Mouse (Mus musculus) WW6 (cell line): Measurements from ENCODE around the gene Rfk.

Experiments used
- DNase-seq: peaks from one replicate; pipeline ENCODE4 v3.0.0-alpha.2; 2013; ENCODE audit warnings: low read depth, low spot score

The Rfk gene

DNA sequence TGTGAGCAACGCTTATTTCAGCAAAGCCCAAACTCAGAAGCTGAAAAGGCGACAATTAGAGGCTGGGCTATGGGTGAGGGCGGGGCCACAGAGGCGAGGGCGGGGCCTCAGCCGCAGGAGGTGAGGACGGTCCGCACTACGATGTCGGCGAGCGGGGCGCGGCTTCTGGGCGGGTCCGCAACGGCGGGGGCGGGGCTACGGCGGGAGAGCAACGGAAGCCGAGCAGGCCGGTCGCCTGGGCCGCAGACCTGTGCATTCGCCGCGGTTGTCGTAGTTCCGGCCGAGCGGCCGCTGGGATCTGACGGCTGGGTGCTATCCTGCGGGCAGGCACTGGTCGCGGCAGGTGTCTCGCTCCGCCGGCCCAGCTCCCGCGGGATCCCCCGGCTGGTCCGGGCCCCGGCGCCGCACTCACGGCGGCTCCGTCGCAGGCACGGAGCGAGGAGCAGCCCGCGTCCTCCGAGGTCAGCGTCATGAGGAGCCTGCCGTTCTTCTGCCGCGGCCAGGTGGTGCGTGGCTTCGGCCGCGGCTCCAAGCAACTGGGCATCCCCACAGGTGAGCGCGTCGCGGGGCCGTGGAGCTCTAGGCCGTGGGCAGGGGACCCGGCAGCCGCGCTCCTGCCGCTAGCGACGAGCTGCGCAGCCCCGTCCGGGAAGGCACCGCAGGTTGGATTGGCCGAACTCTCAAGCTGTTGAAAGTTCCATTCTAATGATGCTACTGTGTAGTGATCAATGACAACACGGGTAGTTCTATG is at the start of gene Rfk:
Gene Rfk (plus strand): TSS at position 203 of the 751 bp plus-strand sequence.
- peak; percentile 71 for DNase-seq

DNA sequence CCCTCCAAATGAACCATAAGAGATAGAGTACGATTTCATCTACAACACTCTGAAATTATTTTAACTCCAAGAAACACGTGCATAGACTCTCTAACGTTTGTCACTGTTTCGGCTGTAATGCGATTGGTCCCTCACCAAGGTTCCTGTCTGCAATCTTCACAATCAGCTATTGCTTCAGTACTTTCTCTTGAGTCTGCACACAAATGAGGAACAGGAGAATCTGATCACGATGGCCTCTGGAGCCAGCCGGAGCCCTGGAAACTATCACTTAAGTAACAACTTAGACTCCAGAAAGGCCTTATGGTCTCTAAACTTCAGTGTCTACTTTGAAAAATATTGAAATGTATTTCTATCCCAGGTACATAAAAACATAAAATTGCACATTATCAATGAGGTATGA is 49.0 kb upstream of the Rfk start:
- no peak for DNase-seq

DNA sequence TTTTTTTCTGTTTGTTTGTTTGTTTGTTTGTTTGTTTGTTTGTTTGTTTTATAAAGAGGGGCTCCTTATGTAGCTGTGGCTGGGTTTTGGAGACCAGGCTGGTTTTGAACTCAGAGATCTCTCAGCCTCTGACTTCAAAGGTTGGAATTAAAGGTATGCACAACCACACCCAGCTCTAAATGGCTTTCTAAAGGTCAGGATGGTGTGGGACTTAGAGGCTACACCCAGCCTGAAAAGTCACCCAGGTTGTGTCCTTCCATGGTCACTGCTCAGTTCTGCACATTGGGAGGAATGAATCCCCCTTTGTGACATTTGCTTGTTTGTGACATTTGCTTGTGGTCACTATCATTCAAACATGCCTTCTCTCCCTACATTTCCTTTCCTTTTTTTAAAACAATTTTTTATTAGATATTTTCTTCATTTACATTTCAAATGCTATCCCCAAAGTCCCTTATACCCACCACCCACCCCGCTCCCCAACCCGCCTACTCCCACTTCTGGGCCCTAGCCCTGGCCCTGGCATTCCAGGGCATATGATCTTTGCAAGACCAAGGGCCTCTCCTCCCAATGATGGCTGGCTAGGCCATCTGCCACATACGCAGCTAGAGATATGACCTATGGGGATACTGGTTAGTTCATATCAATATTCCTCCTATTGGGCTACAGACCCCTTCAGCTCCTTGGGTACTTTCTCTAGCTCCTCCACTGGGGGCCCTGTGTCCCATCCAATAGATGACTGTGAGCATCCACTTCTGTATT is 46.9 kb upstream of the Rfk start:
- DNase-seq = no peak

DNA sequence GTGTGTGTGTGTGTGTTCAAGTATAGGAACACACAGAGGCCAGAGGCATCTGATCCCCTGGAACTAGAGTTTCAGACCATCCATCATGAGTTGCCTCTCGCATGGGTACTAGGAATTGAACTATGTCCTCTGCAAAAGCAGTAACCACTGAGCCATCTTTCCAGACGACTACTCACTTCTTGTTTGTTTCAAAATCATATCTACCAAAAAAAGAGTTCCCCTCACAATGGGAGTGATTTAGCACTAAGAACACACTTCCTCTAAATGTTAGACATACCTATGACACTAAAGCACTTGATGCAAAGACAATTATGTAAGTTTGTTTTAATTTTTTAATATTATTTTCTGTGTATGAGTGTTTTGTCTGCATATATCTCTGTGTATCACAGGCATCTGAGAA is 46.0 kb upstream of the Rfk start:
- no peak for DNase-seq

DNA sequence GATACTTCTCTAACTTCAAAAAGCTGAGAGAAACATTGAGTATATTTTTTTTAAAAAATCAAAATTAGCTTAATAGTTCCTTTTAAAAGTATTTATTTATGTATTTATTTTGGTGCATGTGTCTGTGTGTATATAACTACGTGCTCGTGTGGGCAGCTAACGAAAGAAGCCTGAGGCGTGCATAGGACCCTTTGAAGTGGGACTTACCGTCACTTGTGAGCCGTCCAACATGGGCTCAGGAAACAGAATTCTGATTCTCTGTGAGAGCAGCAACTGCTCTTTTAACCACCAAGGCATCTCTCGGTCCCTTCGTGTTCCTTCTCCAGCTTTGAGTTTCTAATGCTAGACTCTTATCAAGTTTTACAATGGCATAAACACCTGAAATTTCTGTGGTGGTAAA is 40.1 kb upstream of the Rfk start:
- no peak for DNase-seq

DNA sequence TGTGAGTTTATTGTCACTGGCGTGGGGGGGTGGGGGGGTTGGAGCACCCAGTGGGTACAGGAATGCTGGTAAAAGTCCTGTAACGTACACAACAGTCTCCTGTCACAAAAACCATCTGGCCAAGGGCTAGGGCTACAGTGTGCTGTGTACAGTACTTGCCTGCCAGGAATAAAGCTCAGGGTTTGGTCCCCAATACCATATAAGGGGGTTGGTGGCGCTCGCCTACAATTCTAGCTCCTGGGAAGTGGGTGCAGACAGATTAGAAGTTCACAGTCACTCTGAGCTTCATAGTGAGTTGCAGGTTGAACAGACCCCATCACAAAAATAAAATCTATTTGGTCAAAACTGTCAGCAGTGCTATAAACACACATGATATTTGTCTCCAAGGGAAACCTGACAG is 39.5 kb upstream of the Rfk start:
- no peak for DNase-seq

DNA sequence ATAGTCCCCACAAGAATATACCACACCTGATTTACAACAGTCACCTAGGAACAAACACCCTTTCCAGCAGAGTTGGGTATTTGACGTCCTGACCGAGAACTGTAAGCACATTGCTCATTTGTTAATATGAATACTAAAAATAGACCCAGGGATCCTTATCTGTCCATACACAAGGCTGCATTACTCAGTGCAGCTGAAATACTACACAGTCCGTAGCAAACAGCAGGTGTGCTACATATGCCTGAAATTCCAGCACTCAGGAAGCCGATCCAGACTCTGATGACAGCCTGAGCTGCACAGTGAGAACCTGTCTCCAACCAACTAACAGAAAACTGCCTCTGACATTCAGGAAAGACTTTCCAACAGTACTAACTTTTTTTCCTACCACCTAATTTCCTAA is 39.0 kb upstream of the Rfk start:
- DNase-seq = no peak

DNA sequence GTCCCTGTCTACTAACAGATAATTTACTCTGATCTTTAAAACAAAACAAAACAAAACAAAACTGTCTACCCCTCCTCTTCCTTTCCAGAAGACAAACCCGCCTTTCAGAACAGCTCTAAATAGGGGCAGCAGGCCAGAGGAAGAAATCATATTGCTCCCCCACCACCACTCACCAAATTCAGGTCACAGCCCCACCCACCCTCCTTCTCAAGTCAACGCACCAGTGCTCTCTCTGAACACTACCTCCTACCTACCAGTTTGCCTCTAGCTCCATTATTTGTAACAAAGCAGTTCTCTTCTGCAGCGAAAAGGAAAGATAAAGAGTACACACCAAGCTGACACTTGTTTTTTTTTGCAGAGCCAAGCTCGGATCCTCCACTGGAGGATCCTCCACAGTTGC is 38.5 kb upstream of the Rfk start:
- DNase-seq = no peak

DNA sequence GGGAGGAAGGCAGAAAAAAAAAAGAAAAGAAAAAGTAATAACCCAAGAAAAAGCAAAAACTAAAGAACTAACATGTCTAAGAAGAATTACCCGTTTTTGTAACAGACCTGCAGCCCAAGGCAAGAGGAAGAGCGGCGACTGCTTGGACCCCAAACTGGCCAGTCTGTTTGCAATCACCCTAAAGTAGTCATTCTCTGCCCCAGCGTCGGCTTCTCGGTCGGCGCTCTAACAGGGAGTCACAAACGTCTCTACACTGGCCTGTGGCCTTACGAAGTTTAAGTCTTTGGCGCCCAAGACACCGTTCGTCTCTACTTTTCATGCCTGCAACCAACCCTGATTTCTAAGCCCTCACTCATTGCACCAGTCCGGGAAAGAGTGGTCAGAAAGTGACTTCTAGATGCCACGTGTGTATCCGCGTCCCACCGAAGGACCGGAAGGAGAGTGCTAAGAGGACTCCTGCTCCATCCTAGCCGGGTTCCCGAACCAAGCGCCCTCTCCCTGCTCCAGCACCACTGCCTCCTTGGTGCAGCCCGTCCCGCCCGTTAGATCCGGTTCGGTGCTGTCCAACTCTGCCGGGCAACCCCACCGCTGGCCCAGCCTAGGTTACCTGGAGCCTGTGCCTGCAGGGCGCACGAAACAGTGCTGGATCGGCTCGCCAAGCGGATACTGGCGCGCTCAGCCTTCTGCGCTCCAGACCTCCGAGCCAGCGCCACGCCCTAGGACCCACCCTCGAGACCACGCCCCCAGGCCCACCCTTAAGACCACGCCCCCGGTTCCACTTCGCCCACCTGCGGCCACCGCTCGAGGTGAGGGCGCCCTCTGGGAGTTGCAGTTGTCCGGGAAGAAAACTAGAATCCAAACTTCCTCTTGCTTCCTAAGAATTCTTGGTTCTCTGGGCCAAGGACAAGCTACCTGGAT is 37.6 kb upstream of the Rfk start:
- DNase-seq = peak; percentile 57

DNA sequence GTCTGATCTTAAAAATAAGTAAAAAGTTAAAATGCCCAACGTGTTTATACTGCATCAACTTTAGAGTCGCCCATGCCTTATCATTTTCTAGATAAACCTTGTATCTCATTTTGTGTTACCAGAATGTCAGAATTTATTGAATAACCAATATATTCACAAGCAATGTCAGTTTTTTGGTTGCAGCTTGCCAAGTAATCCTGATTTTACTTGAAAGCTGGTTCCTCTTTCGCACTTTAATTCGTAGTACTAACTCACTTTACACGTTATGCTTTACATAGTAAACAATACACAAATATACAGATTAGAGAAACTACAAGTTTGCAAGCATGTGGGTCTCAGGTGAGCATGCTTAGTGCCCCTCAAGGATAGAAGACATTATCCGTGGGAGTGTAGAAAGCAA is 36.9 kb upstream of the Rfk start:
- no peak for DNase-seq

DNA sequence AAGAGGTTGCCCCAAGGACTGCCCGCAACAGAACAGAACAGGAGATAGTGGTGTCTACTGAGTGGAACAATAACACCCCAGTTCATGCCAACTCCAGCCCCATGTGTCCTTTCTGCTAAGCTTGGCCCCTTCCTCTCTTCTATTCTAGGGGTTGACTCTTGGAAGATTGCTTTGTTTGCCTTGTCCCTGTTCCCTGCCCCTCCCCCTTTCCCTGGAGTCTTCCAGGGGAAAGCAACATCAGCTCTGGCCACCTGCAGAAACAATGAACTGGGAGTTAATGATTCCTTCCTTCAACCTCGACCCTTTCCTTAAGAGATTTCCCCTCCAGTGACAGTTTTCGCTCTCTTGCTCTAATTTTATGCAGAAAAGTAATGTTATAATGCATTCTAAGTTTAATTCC is 36.5 kb upstream of the Rfk start:
- no peak for DNase-seq

DNA sequence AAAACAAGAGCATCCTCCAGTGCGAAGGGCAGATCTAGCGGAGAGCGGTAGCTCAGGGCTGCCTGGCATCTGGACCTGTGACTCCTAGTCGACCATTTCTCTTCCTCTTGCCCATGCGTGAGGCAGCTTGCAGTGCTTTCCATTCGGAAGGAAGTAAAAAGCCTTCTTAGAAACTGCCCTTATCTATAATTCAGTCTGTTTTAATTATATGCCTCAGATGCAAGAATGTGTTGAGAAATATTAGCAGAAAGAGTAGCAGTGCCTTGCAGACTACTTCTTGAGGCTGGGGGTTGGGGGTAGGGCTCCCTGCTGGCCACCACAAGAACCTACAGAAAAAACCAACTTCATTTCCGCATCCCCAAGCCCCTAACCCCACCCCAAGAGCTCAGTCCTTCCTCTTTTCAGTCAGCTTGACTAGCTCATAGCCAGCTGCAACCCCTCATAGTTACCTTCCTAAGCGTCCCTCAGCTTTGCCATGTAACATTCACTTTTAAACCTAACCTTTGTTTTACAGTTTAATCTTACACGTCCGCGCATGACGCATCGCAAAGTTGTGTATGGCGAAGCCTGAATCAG is 34.4 kb upstream of the Rfk start:
- no peak for DNase-seq

DNA sequence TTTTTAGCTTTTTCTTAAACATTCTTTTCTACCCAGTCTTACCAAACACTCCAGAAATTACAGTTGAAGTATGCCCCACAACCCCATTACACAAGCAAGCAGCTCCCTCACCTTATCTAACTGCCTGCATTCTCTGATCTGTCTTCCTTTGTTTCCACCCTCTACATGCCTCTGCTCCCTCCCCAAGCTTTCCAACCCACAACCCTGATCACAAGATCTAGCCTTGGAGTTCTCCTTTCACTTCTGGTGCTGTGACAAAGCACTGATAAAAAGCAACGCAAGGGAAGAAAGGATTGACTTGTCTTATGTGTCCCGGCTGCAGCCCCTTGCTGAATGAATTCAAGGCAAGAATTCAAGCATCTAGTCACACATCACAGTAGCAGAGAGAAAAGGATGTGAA is 32.7 kb upstream of the Rfk start:
- DNase-seq = no peak

DNA sequence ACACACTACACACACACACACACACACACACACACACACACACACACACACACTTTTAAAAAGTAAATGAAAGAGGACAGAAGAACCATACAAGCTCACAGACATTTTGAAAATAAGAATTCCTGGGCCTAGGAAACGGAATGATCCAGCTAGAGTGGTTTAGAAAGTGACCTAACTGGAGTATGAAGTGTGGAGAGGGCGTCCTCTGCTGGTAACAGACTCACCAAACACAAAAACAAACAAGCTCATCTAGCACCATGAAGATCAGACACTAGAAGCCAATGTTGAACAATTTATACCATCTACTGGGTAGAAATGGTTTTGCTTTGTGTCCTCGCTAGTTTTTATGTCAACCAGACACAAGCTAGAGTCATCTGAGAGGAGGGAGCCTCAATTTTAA is 29.1 kb upstream of the Rfk start:
- no peak for DNase-seq

DNA sequence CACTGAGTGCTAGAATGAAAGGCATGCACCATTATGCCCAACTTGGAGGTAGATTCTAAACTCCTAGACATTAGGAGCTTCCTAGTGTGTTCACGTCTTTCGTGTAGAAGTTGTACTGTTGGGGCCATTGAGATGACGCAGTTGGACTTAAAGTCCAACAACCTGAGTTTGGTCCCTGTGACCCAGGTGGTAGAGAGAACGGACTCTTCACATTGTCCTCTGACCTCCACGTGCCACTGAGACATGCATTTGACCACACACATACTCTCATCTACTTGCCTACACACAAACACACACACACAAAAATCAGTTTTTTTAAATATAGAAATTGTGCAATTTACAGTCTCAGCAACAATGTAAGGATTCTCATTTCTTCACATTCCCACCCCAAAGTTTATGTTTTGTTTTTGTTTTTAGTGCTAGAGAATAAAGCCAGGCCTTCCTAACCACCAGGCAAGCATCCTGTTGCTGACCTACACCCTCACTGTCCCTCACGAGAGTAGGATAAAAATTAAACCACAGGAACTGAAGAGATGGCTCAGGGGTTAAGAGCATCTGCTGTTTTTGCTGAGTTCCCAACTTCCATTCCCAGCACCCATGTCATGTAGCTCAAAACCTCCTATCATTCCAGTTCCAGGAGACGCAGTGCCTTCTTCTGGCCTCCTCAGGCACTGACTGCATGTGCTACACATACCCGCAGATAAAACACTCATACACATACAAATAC is 27.3 kb upstream of the Rfk start:
- DNase-seq = no peak

DNA sequence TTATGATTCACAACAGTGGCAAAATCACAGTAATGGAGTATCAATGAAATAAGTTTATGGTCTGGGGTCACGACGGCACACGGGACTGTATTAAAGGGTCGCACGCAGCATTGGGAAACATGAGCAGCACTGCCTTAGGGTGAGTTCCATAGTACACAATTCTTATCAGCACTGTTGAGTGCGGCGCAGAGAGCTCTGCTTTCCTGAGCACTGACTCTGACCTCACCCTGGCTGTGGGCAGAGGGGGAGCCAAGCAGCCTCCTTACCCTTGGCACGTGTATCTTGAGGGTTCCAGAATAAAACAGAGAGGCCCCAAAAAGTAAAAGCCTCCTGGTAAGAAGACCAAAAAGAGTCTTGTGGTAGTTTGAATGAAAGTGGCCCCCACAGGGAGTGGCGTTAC is 25.3 kb upstream of the Rfk start:
- no peak for DNase-seq

DNA sequence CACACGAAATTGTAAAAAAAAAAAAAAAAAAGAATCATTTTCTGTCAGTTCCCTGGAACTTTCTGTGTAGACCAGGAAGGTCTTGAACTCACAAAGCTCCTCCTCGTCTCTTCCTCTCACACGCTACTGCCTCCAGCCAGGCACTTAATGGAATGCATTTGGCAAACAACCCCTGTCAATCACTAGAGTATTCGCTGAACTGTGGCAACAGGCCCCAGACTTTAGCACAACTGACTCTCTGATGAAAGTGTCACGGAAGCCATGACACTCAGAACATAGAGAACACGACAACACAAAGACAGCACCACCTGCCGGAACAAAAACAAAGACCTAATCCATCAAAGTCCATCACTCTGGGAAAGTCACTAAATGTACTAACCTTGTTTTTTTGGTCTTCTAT is 24.3 kb upstream of the Rfk start:
- DNase-seq = no peak

DNA sequence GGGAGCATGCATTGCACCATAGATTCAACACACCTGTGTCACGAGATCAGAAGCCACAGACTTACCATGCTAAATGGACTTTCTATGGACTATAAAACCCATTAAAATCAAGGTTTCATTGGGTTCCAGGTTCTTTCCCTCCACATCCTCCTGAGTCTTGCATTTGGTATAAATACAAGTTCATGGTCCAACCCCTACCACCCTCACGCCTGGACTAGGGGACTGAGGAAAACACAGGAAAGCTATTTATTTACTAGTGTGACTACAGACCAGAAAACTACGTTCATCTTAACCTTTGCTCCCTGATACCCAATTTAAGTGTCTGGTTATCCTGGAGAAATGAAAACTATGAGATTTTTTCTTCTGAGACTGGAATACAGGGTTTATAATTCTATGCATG is 21.1 kb upstream of the Rfk start, which contains the start of gene Gcnt1:
Gene Gcnt1 (minus strand): TSS at position 144 of the 400 bp plus-strand sequence.
- DNase-seq = no peak

DNA sequence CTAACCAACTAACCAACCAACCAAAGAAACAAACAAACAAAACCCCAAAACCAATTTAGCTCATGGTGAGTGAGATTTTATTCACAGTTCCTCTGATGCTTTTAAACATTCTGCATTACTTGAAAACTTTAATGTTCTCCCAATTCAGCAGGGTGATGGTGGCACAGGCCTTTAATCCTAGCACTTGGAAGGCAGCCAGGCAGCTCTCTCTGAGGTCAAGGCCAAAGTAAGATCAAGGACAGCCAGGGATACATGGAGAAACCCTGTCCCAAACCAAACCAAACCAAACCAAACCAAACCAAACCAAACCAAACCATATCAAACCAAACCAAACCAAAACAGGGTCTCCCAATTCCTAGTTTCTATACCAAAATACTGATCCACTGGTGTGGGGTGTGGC is 15.0 kb upstream of the Rfk start:
- DNase-seq = no peak

DNA sequence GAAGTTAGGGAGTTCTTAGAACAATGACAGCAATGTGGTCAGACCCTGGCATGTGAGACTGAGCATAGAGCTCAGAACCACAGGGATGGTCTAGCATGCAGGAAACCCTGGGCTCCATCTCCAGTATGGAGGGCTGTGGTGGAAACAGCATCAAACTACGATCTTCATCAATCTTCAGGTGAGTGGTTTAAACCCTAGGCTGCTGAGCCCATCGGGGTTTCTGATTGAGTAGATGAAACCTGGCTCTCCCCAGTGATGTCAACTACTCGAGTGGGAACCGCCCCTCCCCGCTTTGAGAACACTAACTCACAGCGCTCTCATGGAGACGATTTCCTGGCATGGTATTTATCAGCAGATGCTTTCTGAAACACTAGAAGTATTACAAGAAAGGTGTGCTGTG is 13.3 kb upstream of the Rfk start:
- DNase-seq = no peak

DNA sequence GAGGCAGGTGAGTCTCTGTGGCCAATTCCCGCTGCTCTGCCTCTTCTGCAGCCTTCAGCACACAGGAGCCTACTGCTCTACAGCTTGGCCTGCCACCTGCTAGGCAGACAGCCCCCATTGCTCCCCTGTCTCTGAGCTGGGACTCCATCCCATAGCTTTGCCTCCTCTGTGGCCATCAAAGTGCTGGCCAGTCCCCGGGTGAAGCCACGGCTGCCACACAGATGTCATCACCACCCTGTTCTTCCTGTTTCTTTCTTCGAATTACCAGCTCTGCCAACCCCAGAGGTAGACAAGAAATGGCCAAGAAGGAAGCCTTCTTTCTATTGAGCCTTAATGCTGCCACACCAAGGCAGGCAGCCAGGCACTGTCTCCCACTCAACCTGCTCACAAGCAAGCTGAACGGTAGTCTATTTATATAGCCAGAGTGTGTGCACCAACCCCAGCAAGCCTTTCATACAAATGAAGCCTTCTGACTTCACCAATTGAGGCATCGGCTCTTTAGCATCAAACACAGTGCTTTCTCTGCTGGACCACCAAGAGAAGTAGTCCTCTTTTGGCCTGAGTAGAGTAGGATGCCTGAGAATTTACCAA is 10.9 kb upstream of the Rfk start:
- no peak for DNase-seq
